Mouse (Mus musculus): ENCODE measurements at regions not wholly inside any gene's neighbourhood (a gene's known extent, or its start where the extent isn't known, plus 50 kb on each side); places are given as distances from the start of the nearest gene placed in this dataset.

- 89% methylated on average over 2 of the region's 2 CpGs for WGBS
- no peaks in the 10 kb centered on the region for H3K36me3 ChIP-seq (replicated peaks)
- no peaks in the 10 kb centered on the region for H3K4me1 ChIP-seq
- H3K4me2 ChIP-seq: no peak overlapping the region
- H3K27me3 ChIP-seq: no peaks in the 10 kb centered on the region
- no peaks in the 10 kb centered on the region for H3K9me3 ChIP-seq
- H3K27ac ChIP-seq: no peak overlapping the region
- no peak overlapping the region for H3K4me3 ChIP-seq (replicated peaks)
- H3K9ac ChIP-seq: no peak overlapping the region
- no peak for ATAC-seq (ENCODE audit: low FRiP score)
Measured at GRCm38 (mm10) chr4:38749281-38749680, 700.8 kb upstream of the 1700009N14Rik start.

GRCm38 (mm10) chr4:38785016-38785415, 665.1 kb upstream of the 1700009N14Rik start:
- ATAC-seq (ENCODE audit: low FRiP score): no peak
- Histone ChIP-seq H3K9ac (no peak overlapping the region), H3K36me3 (replicated peaks) (no peaks in the 10 kb centered on the region), H3K4me3 (replicated peaks) (no peak overlapping the region), H3K4me2 (no peak overlapping the region), H3K27me3 (no peaks in the 10 kb centered on the region), H3K9me3 (no peaks in the 10 kb centered on the region), H3K4me1 (no peaks in the 10 kb centered on the region), H3K27ac (no peak overlapping the region)

DNA sequence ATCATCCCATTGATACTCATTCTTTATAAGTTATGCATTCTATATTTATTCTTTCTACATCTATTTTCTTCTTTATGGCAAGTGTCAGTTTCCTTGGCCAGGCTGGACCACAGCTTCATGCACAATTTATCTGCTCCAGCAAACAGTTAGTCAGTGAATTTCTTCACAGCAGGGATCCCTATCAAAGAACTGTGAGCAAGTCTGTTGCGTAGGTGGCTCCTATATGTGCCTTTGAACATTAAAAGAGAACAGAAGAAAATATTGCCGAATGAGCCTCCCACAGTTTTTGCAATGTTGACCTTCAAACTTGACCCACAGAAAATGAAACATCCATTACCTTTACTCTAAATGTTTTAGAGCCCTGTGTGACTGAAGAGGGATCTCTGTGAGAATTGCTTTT, 625.0 kb upstream of the 1700009N14Rik start:
- 82% methylated on average over 2 of the region's 2 CpGs for WGBS
- H3K27ac ChIP-seq: no peak overlapping the region
- H3K9me3 ChIP-seq: no peaks in the 10 kb centered on the region
- H3K36me3 ChIP-seq (replicated peaks): no peaks in the 10 kb centered on the region
- H3K9ac ChIP-seq: no peak overlapping the region
- H3K4me1 ChIP-seq: no peaks in the 10 kb centered on the region
- no peak overlapping the region for H3K4me3 ChIP-seq (replicated peaks)
- ATAC-seq (ENCODE audit: low FRiP score): no peak
- H3K4me2 ChIP-seq: no peak overlapping the region
- H3K27me3 ChIP-seq: no peaks in the 10 kb centered on the region

DNA sequence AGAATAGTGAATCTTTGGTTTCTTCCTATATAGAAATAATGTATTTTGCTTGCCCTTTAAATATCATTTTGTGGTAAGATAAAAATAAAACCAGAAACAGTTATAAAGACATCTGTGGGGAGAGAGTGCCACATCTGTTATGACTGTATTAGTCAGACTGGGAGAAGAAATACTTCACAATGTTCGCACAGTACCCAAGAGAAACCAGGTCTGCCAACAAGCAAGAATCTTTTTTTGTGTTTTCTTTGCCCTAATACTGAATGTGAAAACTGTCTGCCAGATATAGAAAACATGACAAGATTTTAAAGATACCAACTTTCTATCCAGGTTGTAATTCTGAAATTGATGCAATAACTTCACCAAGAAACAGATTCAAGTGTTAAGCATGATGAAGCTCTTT, 601.8 kb upstream of the 1700009N14Rik start:
- H3K4me2 ChIP-seq: no peak overlapping the region
- WGBS: 88% methylated on average over 1 of the region's 1 CpGs
- H3K9me3 ChIP-seq: no peaks in the 10 kb centered on the region
- no peaks in the 10 kb centered on the region for H3K4me1 ChIP-seq
- no peak for ATAC-seq (ENCODE audit: low FRiP score)
- no peaks in the 10 kb centered on the region for H3K27me3 ChIP-seq
- no peak overlapping the region for H3K9ac ChIP-seq
- no peaks in the 10 kb centered on the region for H3K36me3 ChIP-seq (replicated peaks)
- no peak overlapping the region for H3K4me3 ChIP-seq (replicated peaks)
- H3K27ac ChIP-seq: no peak overlapping the region

DNA sequence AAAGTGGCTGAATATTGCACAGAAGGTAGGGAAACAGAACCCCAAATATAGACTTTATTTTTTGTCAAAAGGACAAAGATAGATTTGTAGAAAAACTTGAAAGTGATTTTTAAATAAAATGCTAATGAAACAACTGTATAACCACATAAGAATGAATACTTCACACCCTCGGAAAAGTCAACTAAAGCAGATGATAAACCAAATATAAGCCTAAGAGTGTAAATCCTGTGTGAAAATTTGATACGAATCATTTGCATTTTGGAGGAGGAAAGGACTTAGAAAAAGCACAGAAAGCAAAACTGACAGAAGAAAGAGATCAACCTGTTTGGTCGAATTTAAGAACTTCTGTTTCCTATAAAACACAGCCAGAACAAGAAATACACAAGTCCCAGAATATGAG, 595.7 kb upstream of the 1700009N14Rik start:
- H3K4me3 ChIP-seq (replicated peaks): no peak overlapping the region

DNA sequence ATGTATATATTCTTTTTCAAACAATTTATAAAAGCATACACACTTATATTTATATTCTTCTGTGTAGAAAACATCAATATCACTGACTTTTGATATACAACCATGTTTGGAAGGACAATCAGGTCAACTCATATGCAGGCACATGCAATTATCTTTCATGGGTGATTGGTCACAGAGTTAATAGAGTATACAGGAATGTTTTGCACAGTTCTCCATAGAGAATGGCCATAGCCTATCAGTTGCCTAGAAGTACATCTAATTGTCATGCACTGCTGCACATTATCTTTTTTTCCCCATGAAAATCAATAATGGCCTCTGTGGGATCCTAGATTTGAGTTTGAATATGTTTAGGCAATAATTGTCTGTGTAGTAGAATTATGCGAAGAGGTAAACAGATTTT, 549.5 kb upstream of the 1700009N14Rik start:
- H3K27me3 ChIP-seq: no peaks in the 10 kb centered on the region
- H3K9me3 ChIP-seq: 0 out of 2 replicates have a peak, but pooled peaks cover 3% of the 10 kb centered on the region
- 95% methylated on average over 1 of the region's 1 CpGs for WGBS
- no peak overlapping the region for H3K4me3 ChIP-seq (replicated peaks)
- no peak overlapping the region for H3K27ac ChIP-seq
- ATAC-seq (ENCODE audit: low FRiP score): no peak
- H3K9ac ChIP-seq: no peak overlapping the region
- H3K4me2 ChIP-seq: no peak overlapping the region
- H3K4me1 ChIP-seq: no peaks in the 10 kb centered on the region
- no peaks in the 10 kb centered on the region for H3K36me3 ChIP-seq (replicated peaks)

More for the DNA sequence above, 595.7 kb upstream of the 1700009N14Rik start:
- Histone ChIP-seq H3K27me3 (no peaks in the 10 kb centered on the region), H3K9ac (no peak overlapping the region), H3K9me3 (no peaks in the 10 kb centered on the region), H3K4me1 (no peaks in the 10 kb centered on the region), H3K27ac (no peak overlapping the region), H3K4me2 (no peak overlapping the region), H3K36me3 (replicated peaks) (no peaks in the 10 kb centered on the region)
- WGBS: 80% methylated on average over 3 of the region's 3 CpGs
- ATAC-seq (ENCODE audit: low FRiP score): no peak

GRCm38 (mm10) chr4:38926831-38927230, 523.3 kb upstream of the 1700009N14Rik start:
- Histone ChIP-seq H3K4me1 (no peaks in the 10 kb centered on the region), H3K27me3 (no peaks in the 10 kb centered on the region), H3K4me2 (no peak overlapping the region), H3K27ac (no peak overlapping the region), H3K9ac (no peak overlapping the region), H3K36me3 (replicated peaks) (no peaks in the 10 kb centered on the region), H3K9me3 (no peaks in the 10 kb centered on the region), H3K4me3 (replicated peaks) (no peak overlapping the region)
- WGBS: 57% methylated on average over 5 of the region's 5 CpGs
- peak; percentile 51; the same call in 1 of the 2 replicates for ATAC-seq (ENCODE audit: low FRiP score)

GRCm38 (mm10) chr4:38953633-38954032, 496.5 kb upstream of the 1700009N14Rik start:
- 67% methylated on average over 1 of the region's 1 CpGs for WGBS
- Histone ChIP-seq H3K9ac (no peak overlapping the region), H3K4me2 (no peak overlapping the region), H3K27ac (no peak overlapping the region), H3K9me3 (no peaks in the 10 kb centered on the region), H3K4me3 (replicated peaks) (no peak overlapping the region), H3K27me3 (no peaks in the 10 kb centered on the region), H3K4me1 (no peaks in the 10 kb centered on the region), H3K36me3 (replicated peaks) (no peaks in the 10 kb centered on the region)
- ATAC-seq (ENCODE audit: low FRiP score): no peak

- H3K4me1 ChIP-seq: no peaks in the 10 kb centered on the region
- no peaks in the 10 kb centered on the region for H3K27me3 ChIP-seq
- no peaks in the 10 kb centered on the region for H3K36me3 ChIP-seq (replicated peaks)
- H3K4me3 ChIP-seq (replicated peaks): no peak overlapping the region
- no peak overlapping the region for H3K27ac ChIP-seq
- no peak for ATAC-seq (ENCODE audit: low FRiP score)
- H3K9ac ChIP-seq: no peak overlapping the region
- H3K4me2 ChIP-seq: no peak overlapping the region
- WGBS: 98% methylated on average over 1 of the region's 1 CpGs
- no peaks in the 10 kb centered on the region for H3K9me3 ChIP-seq
Measured at GRCm38 (mm10) chr4:38995161-38995560, 454.9 kb upstream of the 1700009N14Rik start.
